ENCODE assay signal across 17 mouse cellular contexts in the genomic region with DNA sequence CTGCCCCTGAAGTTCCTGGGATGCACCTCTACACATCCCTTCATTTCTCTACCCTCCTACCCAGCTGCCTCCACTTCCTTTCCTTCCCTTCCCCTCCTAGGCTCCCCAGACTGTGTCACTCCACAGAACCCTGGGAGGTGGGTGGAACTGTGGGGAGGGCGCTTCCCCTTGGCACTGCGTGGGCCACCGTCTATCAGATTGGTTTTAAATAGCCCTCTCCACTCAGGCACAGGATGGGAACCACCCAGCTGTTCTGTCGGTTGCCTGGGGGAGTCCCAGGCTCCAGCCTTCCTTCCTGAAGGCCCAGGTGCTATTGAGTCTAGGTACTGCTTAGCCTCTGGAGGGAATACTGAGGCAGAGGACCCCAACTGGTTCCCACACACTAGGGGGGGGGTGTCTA. TPM values are rescaled to one million over a fixed set of nuclear protein-coding genes. Genes with fewer than 3 reads are reported as not detected.
DNase-seq lines count a peak whose midpoint lies in the region; ATAC-seq and TF ChIP-seq lines count a peak whose summit lies in the region.
"Had no signal": no experiment of that assay in that cellular context is flagged by ENCODE, and none has a peak within 500 bp of the region (broad histone marks: within the 10 kb centered on the region; RNA-seq: fewer than 3 reads in every experiment).

No protein-coding gene starts in this region.

- H3K4me1 ChIP-seq in midbrain, embryonic 11.5 days (ENCODE audit: control insufficient read depth, insufficient read depth, low read length) = peaks cover 10% of the 10 kb centered on the region

- peak; percentile 50 to 71 for DNase-seq in frontal cortex, adult 2 months (ENCODE audit: extremely low spot score in 1 of 2, low spot score in 1 of 2)
- no peak for DNase-seq in frontal cortex, postnatal 14 days (ENCODE audit: low spot score in 2 of 2)
- DNase-seq in left cerebral cortex, adult 2 months (ENCODE audit: extremely low spot score in 1 of 2, low spot score in 2 of 2) = peak in 1 of 2 experiments; percentile 62
- no peak for DNase-seq in left cerebral cortex, postnatal 4 days
- DNase-seq in kidney, postnatal 10 days = peak; percentile 58
- peak; percentile 57 to 74 for DNase-seq in lung, postnatal 4 days
- DNase-seq in midbrain, embryonic 11.5 days (ENCODE audit: low spot score, missing footprints) = no peak
- DNase-seq: cerebellum, adult 2 months; gastrocnemius, postnatal 14 days; thymus, adult 18-20 months had no signal

- no peak overlapping the region for H3K4me2 ChIP-seq in midbrain, embryonic 11.5 days
- H3K4me2 ChIP-seq: liver, embryonic 11.5 days had no signal

- no peaks in the 10 kb centered on the region for H3K36me3 ChIP-seq in midbrain, embryonic 11.5 days (ENCODE audit: control insufficient read depth, insufficient read depth, low read length)

- intact Hi-C loops in left cerebral cortex, adult 2 months (cut with DNase I) = no loop called here
- intact Hi-C loops in left cerebral cortex, postnatal 4 days (cut with DNase I) = no loop called here

- H3K9ac ChIP-seq in midbrain, embryonic 11.5 days (ENCODE audit: low read length) = no peak overlapping the region

- H3K4me3 ChIP-seq in left cerebral cortex, adult 2 months = no peak overlapping the region
- H3K4me3 ChIP-seq in midbrain, embryonic 11.5 days (ENCODE audit: low read depth, low read length) = no peak overlapping the region
- H3K4me3 ChIP-seq: forebrain, embryonic 10.5 days; myocyte had no signal

- ATAC-seq in cerebellum, adult (ENCODE audit: insufficient number of reproducible peaks, low FRiP score, low TSS enrichment) = no peak
- no peak for ATAC-seq in midbrain, embryonic 11.5 days (ENCODE audit: low FRiP score)

- no peaks in the 10 kb centered on the region for H3K27me3 ChIP-seq in midbrain, embryonic 11.5 days (ENCODE audit: control insufficient read depth, insufficient read depth, low read length)

- peak overlapping the region; percentile 44 for H3K27ac ChIP-seq in left cerebral cortex, adult 2 months
- no peak overlapping the region for H3K27ac ChIP-seq in midbrain, embryonic 11.5 days (ENCODE audit: low read depth, low read length)
- H3K27ac ChIP-seq: forebrain, embryonic 10.5 days had no signal

- WGBS in midbrain, embryonic 11.5 days = 79% methylated on average over 4 of the region's 4 CpGs

- no peaks in the 10 kb centered on the region for H3K9me3 ChIP-seq in midbrain, embryonic 11.5 days (ENCODE audit: control insufficient read depth, low read length)
- H3K9me3 ChIP-seq: forebrain, embryonic 10.5 days had no signal

- TF ChIP-seq CTCF in left cerebral cortex, adult 2 months (IDR thresholded peaks at IDR 0.05) = no peak

RNA-seq across cellular contexts. Expression of gene Nthl1, which starts 2.5 kb away (rescaled TPM):
- polyA plus RNA-seq in frontal cortex, adult 2 months (2012; rRNA removed) = 8.8 and 10.7 TPM in 2 replicates
- total RNA-seq in left cerebral cortex, adult 2 months (2021) = 1 to 10 TPM; 5.5 to 5.7 TPM
- total RNA-seq in left cerebral cortex, postnatal 4 days (2021) = 1 to 10 TPM; 7.0 to 8.5 TPM
- polyA plus RNA-seq in midbrain, embryonic 11.5 days (2014; fragmentation: Nextera tagmentation; extraction: Ambion mirVana) = 14.4 and 18.4 TPM in 2 replicates

RNA-seq across cellular contexts. Expression of gene Tsc2, which starts 2.6 kb away (rescaled TPM):
- polyA plus RNA-seq in frontal cortex, adult 2 months (2012; rRNA removed) = 175 and 194 TPM in 2 replicates
- 100 to 1,000 TPM; 140 to 159 TPM for total RNA-seq in left cerebral cortex, adult 2 months (2021)
- total RNA-seq in left cerebral cortex, postnatal 4 days (2021) = 100 to 1,000 TPM; 152 to 158 TPM
- polyA plus RNA-seq in midbrain, embryonic 11.5 days (2014; fragmentation: Nextera tagmentation; extraction: Ambion mirVana) = 50.6 and 57.6 TPM in 2 replicates

RNA-seq across cellular contexts. Expression of gene Slc9a3r2, which starts 15.1 kb away (rescaled TPM):
- 80.5 and 83.9 TPM in 2 replicates for polyA plus RNA-seq in frontal cortex, adult 2 months (2012; rRNA removed)
- total RNA-seq in left cerebral cortex, adult 2 months (2021) = 10 to 100 TPM; 50.2 to 51.0 TPM
- 10 to 100 TPM; 40.2 to 43.6 TPM for total RNA-seq in left cerebral cortex, postnatal 4 days (2021)
- 36.1 and 36.4 TPM in 2 replicates for polyA plus RNA-seq in midbrain, embryonic 11.5 days (2014; fragmentation: Nextera tagmentation; extraction: Ambion mirVana)

RNA-seq across cellular contexts. Expression of gene Npw, which starts 23.2 kb away (rescaled TPM):
- 0.65 TPM in 1 of 2 replicates, not detected in the other for polyA plus RNA-seq in frontal cortex, adult 2 months (2012; rRNA removed)
- 1 to 10 TPM in 1 of 2 experiments, under 1 TPM in 1; 0.58 to 1.4 TPM for total RNA-seq in left cerebral cortex, adult 2 months (2021)
- under 1 TPM in 1 of 2 experiments, not detected in 1; 0.66 TPM for total RNA-seq in left cerebral cortex, postnatal 4 days (2021)
- polyA plus RNA-seq in midbrain, embryonic 11.5 days (2014; fragmentation: Nextera tagmentation; extraction: Ambion mirVana) = not detected in 2 replicates
- total RNA-seq: gastrocnemius, postnatal 14 days; hematopoietic stem cell, adult 5-6 weeks; megakaryocyte progenitor cell, adult 5-6 weeks had no signal
- polyA plus RNA-seq: cerebellum, adult 2 months; forebrain, embryonic 10.5 days; intestine, embryonic 14.5 days; myocyte had no signal

RNA-seq across cellular contexts. Expression of gene Zfp598, which starts 34.5 kb away (rescaled TPM):
- 53.8 and 59.4 TPM in 2 replicates for polyA plus RNA-seq in frontal cortex, adult 2 months (2012; rRNA removed)
- 10 to 100 TPM; 41.6 to 49.0 TPM for total RNA-seq in left cerebral cortex, adult 2 months (2021)
- 10 to 100 TPM; 45.5 to 48.5 TPM for total RNA-seq in left cerebral cortex, postnatal 4 days (2021)
- 23.5 and 24.9 TPM in 2 replicates for polyA plus RNA-seq in midbrain, embryonic 11.5 days (2014; fragmentation: Nextera tagmentation; extraction: Ambion mirVana)

Comparison
In these comparisons a context has a peak if more than half of its experiments do, and no peak if none do; other contexts are left out.
1. DNase-seq: peak in frontal cortex, adult 2 months (2 of 2), kidney, postnatal 10 days (single experiment) and lung, postnatal 4 days (2 of 2); none in frontal cortex, postnatal 14 days (0 of 2), left cerebral cortex, postnatal 4 days (single experiment) and midbrain, embryonic 11.5 days (single experiment).